Mouse (Mus musculus): ENCODE data around the gene Olfr171.
"Not testable (repeated sequence)": the region's sequence is repeated elsewhere in the genome, so short reads cannot be mapped to it uniquely, and the experiment has no call there.

Olfr171 gene

GRCm38 (mm10) chr16:19629816-19630215 lies at the start of gene Olfr171:
Olfr171 (minus strand) TSS chr16:19629916.
- DNase-seq = no peak

- DNase-seq = no peak
Measured at GRCm38 (mm10) chr16:19670768-19671357, 41.1 kb upstream of the Olfr171 start.

DNA sequence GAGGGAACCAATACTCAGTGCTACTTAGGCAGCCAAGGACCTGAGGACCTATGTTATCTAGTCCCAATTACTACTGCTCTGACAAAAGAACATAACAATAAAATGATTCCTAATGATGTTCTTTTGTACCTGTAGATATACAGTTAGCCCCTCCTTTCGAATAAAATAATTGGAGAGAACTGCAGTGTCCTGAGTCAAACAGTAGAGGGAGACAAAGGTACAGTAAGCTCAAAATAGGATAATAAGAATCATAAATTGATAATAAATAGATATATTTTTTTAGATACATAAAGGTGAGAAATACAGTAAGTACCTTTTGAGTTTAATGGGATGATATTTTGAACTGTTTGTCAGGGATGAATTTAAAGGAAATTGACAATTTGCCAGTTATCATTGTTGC lies 36.6 kb upstream of the Olfr171 start:
- peak; percentile 2 for DNase-seq

GRCm38 (mm10) chr16:19611782-19612181 lies 17.9 kb downstream of the Olfr171 start, which contains the start of gene Olfr170:
Olfr170 (minus strand) TSS chr16:19611882.
- not testable (repeated sequence) for DNase-seq

- no peak for DNase-seq
Measured at GRCm38 (mm10) chr16:19603166-19603565, 26.6 kb downstream of the Olfr171 start.

Measured in embryo, embryonic 11 days (tissue).